Mouse (Mus musculus): Measurements from ENCODE around the gene Palm2.

DNA sequence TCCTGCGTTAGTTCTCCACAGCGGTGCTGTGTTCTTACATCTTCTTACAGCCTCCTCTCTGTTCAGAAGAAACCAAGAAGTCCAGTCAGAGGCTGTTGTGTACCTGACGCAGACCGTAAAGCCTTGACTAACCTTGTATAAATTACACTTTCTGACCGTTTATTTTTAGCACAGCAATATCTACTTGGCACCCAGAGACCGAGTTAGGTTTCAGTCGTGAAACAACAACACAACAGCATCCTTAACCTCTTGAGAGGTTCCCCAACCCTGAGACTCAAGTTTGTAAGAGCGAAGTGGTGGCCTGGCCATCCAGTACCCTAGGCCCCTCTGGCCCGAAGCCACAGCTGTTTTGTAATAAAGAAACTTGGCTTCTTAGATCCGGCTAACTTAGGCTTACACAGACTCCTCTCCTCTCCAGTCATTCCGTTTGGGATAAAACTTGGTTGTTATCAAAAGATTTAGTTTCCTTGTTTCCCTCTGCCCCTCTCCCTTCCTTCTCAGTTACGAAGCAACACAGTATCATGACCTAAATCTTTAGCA, 250.7 kb downstream of the Palm2 start:
- TF ChIP-seq CTCF (IDR thresholded peaks at IDR 0.05; ENCODE audit: borderline replicate concordance, insufficient read depth, low read length) = no peak
- no peak for TF ChIP-seq POLR2A (IDR thresholded peaks at IDR 0.05; ENCODE audit: low read depth, low read length)

Measured in embryonic fibroblast, embryonic 13.5 days (primary cell).